ENCODE assay signal across 12 mouse cellular contexts in the genomic region with DNA sequence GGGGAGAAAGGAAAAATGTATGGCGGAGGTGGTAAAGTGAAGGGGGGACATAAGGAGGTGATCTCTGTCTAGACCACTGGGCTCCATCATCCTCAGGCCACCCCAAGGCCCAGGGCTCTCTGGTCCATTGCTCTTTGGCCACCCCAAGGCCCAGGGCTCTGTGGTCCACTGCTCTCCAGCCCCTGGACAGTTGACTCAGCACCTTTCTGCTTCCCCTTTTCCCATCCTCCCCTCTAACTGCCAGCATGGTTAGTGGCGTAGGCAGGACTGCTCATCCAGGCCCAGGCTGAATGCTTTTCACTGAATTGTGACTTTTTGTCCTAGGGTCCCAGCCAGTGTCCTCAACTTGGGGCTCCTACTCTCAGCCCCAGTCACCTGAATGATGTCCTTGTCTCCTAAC. TPM values are rescaled to one million over a fixed set of nuclear protein-coding genes. Genes with fewer than 3 reads are reported as not detected.
DNase-seq lines count a peak whose midpoint lies in the region; ATAC-seq and TF ChIP-seq lines count a peak whose summit lies in the region.
"Had no signal": no experiment of that assay in that cellular context is flagged by ENCODE, and none has a peak within 500 bp of the region (broad histone marks: within the 10 kb centered on the region; RNA-seq: fewer than 3 reads in every experiment).

No protein-coding gene starts in this region.

- TF ChIP-seq POLR2A in cortical plate, adult 2 months (IDR thresholded peaks at IDR 0.05; ENCODE audit: extremely low read depth, insufficient read depth, low read length), result no peak

- peaks cover 23% of the 10 kb centered on the region for H3K4me1 ChIP-seq in cortical plate, adult 2 months (ENCODE audit: control insufficient read depth, insufficient read depth, low read length)
- H3K4me1 ChIP-seq in kidney, embryonic 15.5 days, result peaks cover 78% of the 10 kb centered on the region
- H3K4me1 ChIP-seq in megakaryocyte, embryonic 14.5 days, result peaks cover 94% of the 10 kb centered on the region

- no peaks in the 10 kb centered on the region for H3K9me3 ChIP-seq in kidney, embryonic 15.5 days (replicated peaks)
- H3K9me3 ChIP-seq in megakaryocyte, embryonic 14.5 days, result no peaks in the 10 kb centered on the region

- peaks cover 56% of the 10 kb centered on the region for H3K36me3 ChIP-seq in kidney, embryonic 15.5 days
- peaks cover 69% of the 10 kb centered on the region for H3K36me3 ChIP-seq in megakaryocyte, embryonic 14.5 days (replicated peaks; ENCODE audit: low read length)

- peak; percentile 85 for DNase-seq in kidney, adult 11 months
- no peak for DNase-seq in kidney, adult 18-20 months
- DNase-seq in cerebellum, adult 11-12 months, result no peak
- DNase-seq: heart, postnatal 4 days; lung, postnatal 10 days; retina, postnatal 1 day had no signal

- peak overlapping the region; percentile 42 for H3K27ac ChIP-seq in cortical plate, adult 2 months (ENCODE audit: insufficient read depth, low read length)
- H3K27ac ChIP-seq in kidney, embryonic 15.5 days, result peak overlapping the region; percentile 46

- ATAC-seq in kidney, embryonic 15.5 days (replicated peaks; ENCODE audit: low FRiP score), result no peak
- no peak for ATAC-seq in erythroid progenitor cell, adult 5-6 weeks (replicated peaks; ENCODE audit: low FRiP score, poor library complexity, severe bottlenecking)

- H3K27me3 ChIP-seq in kidney, embryonic 15.5 days, result no peaks in the 10 kb centered on the region
- H3K27me3 ChIP-seq in megakaryocyte, embryonic 14.5 days (replicated peaks), result no peaks in the 10 kb centered on the region

- TF ChIP-seq CTCF in cortical plate, adult 2 months (IDR thresholded peaks at IDR 0.05; ENCODE audit: extremely low read depth, insufficient read depth, low read length), result no peak

- no peak overlapping the region for H3K4me3 ChIP-seq in cortical plate, adult 2 months (ENCODE audit: insufficient read depth, low read length)
- H3K4me3 ChIP-seq in kidney, embryonic 15.5 days (replicated peaks), result no peak overlapping the region
- H3K4me3 ChIP-seq in megakaryocyte, embryonic 14.5 days (replicated peaks), result peak overlapping the region; percentile 83

- no peak overlapping the region for H3K4me2 ChIP-seq in kidney, embryonic 15.5 days

- WGBS in kidney, embryonic 15.5 days, result 80% methylated on average over 2 of the region's 2 CpGs

- no peak overlapping the region for H3K9ac ChIP-seq in kidney, embryonic 15.5 days

RNA-seq across cellular contexts. Expression of gene Arhgef2, which starts 21.8 kb away (rescaled TPM):
- polyA plus RNA-seq in cortical plate, adult 2 months (2012; rRNA removed), result 220 and 224 TPM in 2 replicates
- polyA plus RNA-seq in kidney, embryonic 15.5 days (2015; fragmentation: Nextera tagmentation; extraction: Ambion mirVana), result 99.8 and 104 TPM in 2 replicates
- polyA plus RNA-seq in megakaryocyte, embryonic 14.5 days (2012; ENCODE audit: insufficient read depth, low replicate concordance), result 302 and 446 TPM in 2 replicates
- total RNA-seq in erythroid progenitor cell, adult 5-6 weeks (2015; ENCODE audit: low replicate concordance), result 17.7 and 23.9 TPM in 2 replicates
- 12.7 and 15.7 TPM in 2 replicates for total RNA-seq in erythroid progenitor cell, adult 5-6 weeks (2017; ENCODE audit: low replicate concordance)

RNA-seq across cellular contexts. Expression of gene Rxfp4, which starts 25.4 kb away (rescaled TPM):
- polyA plus RNA-seq in cortical plate, adult 2 months (2012; rRNA removed), result not detected in 2 replicates
- polyA plus RNA-seq in kidney, embryonic 15.5 days (2015; fragmentation: Nextera tagmentation; extraction: Ambion mirVana), result not detected in 2 replicates
- not detected in 2 replicates for polyA plus RNA-seq in megakaryocyte, embryonic 14.5 days (2012; ENCODE audit: insufficient read depth, low replicate concordance)
- not detected in 2 replicates for total RNA-seq in erythroid progenitor cell, adult 5-6 weeks (2015; ENCODE audit: low replicate concordance)
- total RNA-seq in erythroid progenitor cell, adult 5-6 weeks (2017; ENCODE audit: low replicate concordance), result not detected in 2 replicates
- total RNA-seq: left cerebral cortex, postnatal 25 days had no signal
- polyA plus RNA-seq: brain, embryonic 14.5 days had no signal

RNA-seq across cellular contexts. Expression of gene Ssr2, which starts 51.9 kb away (rescaled TPM):
- 120 and 126 TPM in 2 replicates for polyA plus RNA-seq in cortical plate, adult 2 months (2012; rRNA removed)
- polyA plus RNA-seq in kidney, embryonic 15.5 days (2015; fragmentation: Nextera tagmentation; extraction: Ambion mirVana), result 300 and 318 TPM in 2 replicates
- 111 and 307 TPM in 2 replicates for polyA plus RNA-seq in megakaryocyte, embryonic 14.5 days (2012; ENCODE audit: insufficient read depth, low replicate concordance)
- 97.7 and 101 TPM in 2 replicates for total RNA-seq in erythroid progenitor cell, adult 5-6 weeks (2015; ENCODE audit: low replicate concordance)
- 23.9 and 50.2 TPM in 2 replicates for total RNA-seq in erythroid progenitor cell, adult 5-6 weeks (2017; ENCODE audit: low replicate concordance)

RNA-seq across cellular contexts. Expression of gene Khdc4, which starts 58.1 kb away (rescaled TPM):
- polyA plus RNA-seq in cortical plate, adult 2 months (2012; rRNA removed), result 70.5 and 75.6 TPM in 2 replicates
- polyA plus RNA-seq in kidney, embryonic 15.5 days (2015; fragmentation: Nextera tagmentation; extraction: Ambion mirVana), result 95.1 and 102 TPM in 2 replicates
- polyA plus RNA-seq in megakaryocyte, embryonic 14.5 days (2012; ENCODE audit: insufficient read depth, low replicate concordance), result 5.5 and 6.0 TPM in 2 replicates
- 56.9 and 69.2 TPM in 2 replicates for total RNA-seq in erythroid progenitor cell, adult 5-6 weeks (2015; ENCODE audit: low replicate concordance)
- 37.8 and 62.8 TPM in 2 replicates for total RNA-seq in erythroid progenitor cell, adult 5-6 weeks (2017; ENCODE audit: low replicate concordance)
